Mouse (Mus musculus) c-Kit-negative CD71-positive TER-119-positive erythroid progenitor cells, embryonic 14.5 days (primary cell): ENCODE results near the gene Slc25a12.

ENCODE experiments used
- DNase-seq: peaks from one replicate; pipeline ENCODE4 v3.0.0-alpha.2; 2013; ENCODE audit warnings: low read depth, low spot score

Gene Slc25a12

GRCm38 (mm10) chr2:71350181-71350580 is 17.4 kb downstream of the Slc25a12 start:
- no peak for DNase-seq

GRCm38 (mm10) chr2:71349511-71349910 is 18.0 kb downstream of the Slc25a12 start:
- no peak for DNase-seq

- DNase-seq, result no peak
Measured at GRCm38 (mm10) chr2:71347732-71348490, 19.6 kb downstream of the Slc25a12 start.

GRCm38 (mm10) chr2:71347160-71347559 is 20.4 kb downstream of the Slc25a12 start:
- DNase-seq, result no peak

GRCm38 (mm10) chr2:71343884-71344640 is 23.5 kb downstream of the Slc25a12 start:
- no peak for DNase-seq

- no peak for DNase-seq
Measured at GRCm38 (mm10) chr2:71340126-71340525, 27.4 kb downstream of the Slc25a12 start.

GRCm38 (mm10) chr2:71338145-71338796 is 29.3 kb downstream of the Slc25a12 start:
- no peak for DNase-seq

GRCm38 (mm10) chr2:71336631-71337030 is 30.9 kb downstream of the Slc25a12 start:
- DNase-seq, result no peak

- DNase-seq, result no peak
Measured at GRCm38 (mm10) chr2:71336209-71336608, 31.3 kb downstream of the Slc25a12 start.

GRCm38 (mm10) chr2:71333986-71334822 is 33.3 kb downstream of the Slc25a12 start:
- DNase-seq, result no peak

GRCm38 (mm10) chr2:71329761-71330160 is 37.8 kb downstream of the Slc25a12 start:
- DNase-seq, result no peak

GRCm38 (mm10) chr2:71328391-71329160 is 39.0 kb downstream of the Slc25a12 start:
- DNase-seq, result no peak

GRCm38 (mm10) chr2:71327715-71328114 is 39.8 kb downstream of the Slc25a12 start:
- DNase-seq, result no peak

- DNase-seq, result no peak
Measured at GRCm38 (mm10) chr2:71326766-71327464, 40.6 kb downstream of the Slc25a12 start.

- DNase-seq, result no peak
Measured at GRCm38 (mm10) chr2:71323886-71324285, 43.7 kb downstream of the Slc25a12 start.

GRCm38 (mm10) chr2:71321486-71321885 is 46.1 kb downstream of the Slc25a12 start:
- no peak for DNase-seq

GRCm38 (mm10) chr2:71316116-71316789 is 51.3 kb downstream of the Slc25a12 start:
- no peak for DNase-seq

GRCm38 (mm10) chr2:71315022-71315421 is 52.5 kb downstream of the Slc25a12 start:
- DNase-seq, result no peak

- no peak for DNase-seq
Measured at GRCm38 (mm10) chr2:71314080-71314479, 53.5 kb downstream of the Slc25a12 start.

- no peak for DNase-seq
Measured at GRCm38 (mm10) chr2:71312067-71312466, 55.5 kb downstream of the Slc25a12 start.
